Mouse (Mus musculus) brown adipose tissue, adult 24 weeks (tissue): ENCODE data around the gene Ptprn. TPM values are rescaled to one million over a fixed set of nuclear protein-coding genes. Genes with fewer than 3 reads are reported as not detected.

Source experiments
- H3K27ac ChIP-seq: fragments of 200-500 bp; replicated peaks from 2 replicates; pipeline ENCODE4 v1.5.1; 2012; ENCODE audit warnings: low read depth, mild to moderate bottlenecking, low read length
- H3K4me1 ChIP-seq: fragments of 200-500 bp; 2 replicates; pipeline ENCODE4 v1.6.1; 2012; ENCODE audit warnings: low read length, mixed read lengths; ENCODE audit not compliant: control insufficient read depth, insufficient read depth, insufficient read length
- H3K4me3 ChIP-seq: fragments of 200-500 bp; 2 replicates; pipeline ENCODE4 v1.5.1; 2012; ENCODE audit warnings: low read depth, mild to moderate bottlenecking, low read length, moderate library complexity; ENCODE audit not compliant: insufficient read depth
- polyA plus RNA-seq: library from polyadenylated mRNA; stranded (reverse); fragments of >200 nt; gene quantifications from 2 replicates; pipeline ENCODE4 v1.2.4, GENCODE M21; 2012; ENCODE audit not compliant: missing spikeins, insufficient read depth, insufficient read length

Ptprn gene
- polyA plus RNA-seq, 1 experiment: not detected

DNA sequence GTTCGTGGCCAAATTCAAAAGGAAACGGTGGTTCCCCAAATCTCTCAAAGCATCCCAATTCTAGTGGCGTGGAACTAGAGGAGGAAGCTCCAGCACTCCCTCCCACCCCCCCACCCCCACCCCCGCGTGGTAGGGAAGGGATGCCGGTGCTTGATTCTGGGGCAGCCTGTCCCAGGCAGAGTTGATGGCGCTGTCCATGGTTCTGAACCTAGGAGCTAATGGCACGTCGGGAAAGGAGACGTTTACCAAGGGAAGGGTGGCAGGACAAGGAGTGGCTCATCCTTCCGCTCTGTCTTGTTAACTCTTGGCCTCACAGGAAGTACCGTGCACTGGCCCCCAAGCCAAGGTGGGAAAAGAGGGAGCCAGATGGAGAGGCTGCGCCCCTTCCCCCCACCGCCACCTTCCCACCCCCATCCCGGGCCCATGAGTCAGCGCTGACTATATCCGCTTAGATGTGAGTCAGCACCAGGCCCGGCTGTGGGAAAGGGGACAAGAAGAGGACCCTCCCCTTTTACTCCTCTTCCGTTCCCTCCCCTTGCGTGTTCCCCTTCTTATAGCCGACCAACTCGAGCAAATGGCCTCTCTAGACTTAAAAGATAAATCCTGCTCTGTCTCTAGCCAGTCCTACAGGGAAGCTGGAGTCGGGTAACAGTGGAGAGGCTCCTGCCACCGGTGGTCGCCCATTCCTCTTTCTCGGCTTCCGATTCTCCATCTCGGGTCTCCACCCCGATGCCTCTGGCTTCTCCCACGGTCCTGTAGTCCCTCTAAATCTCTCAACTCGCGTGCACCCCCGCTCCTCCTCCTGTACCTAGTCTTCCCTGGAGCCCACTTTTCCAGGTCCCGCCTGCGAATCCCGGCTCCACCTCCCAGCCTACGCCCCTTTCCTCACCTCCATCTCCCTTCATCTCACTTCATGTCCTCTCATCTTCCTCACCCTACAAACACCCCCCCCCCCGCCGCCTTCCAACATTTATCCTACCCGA lies 1.0 kb downstream of the Ptprn start:
- no peak overlapping the region for H3K4me3 ChIP-seq
- H3K4me1 ChIP-seq: no peaks in the 10 kb centered on the region
- H3K27ac ChIP-seq: no peak overlapping the region

DNA sequence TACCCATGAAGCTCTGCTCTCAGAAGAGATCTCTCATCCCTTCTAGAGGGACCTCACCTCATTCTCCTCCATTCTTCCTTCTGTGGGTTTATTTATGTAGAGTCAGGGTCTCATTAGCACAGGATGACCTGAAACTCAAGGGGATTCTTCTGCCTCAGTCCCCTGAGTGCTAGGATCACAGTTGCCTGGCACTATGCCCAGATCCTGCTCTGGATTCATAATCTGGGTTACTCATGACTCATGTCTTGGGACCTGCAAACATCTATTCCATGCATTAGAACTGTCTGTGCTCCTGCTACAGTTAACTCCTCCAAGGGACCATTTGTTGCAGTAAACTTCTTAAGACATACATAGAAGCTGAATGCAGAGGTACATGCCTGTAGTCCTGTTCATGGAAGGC lies 3.0 kb downstream of the Ptprn start:
- Histone ChIP-seq H3K4me1 (no peaks in the 10 kb centered on the region), H3K27ac (no peak overlapping the region), H3K4me3 (no peak overlapping the region)

- Histone ChIP-seq H3K4me1 (no peaks in the 10 kb centered on the region), H3K4me3 (no peak overlapping the region), H3K27ac (no peak overlapping the region)
Observed at GRCm38 (mm10) chr1:75255516-75256046, 8.7 kb downstream of the Ptprn start.

GRCm38 (mm10) chr1:75254625-75255013 lies 9.7 kb downstream of the Ptprn start:
- Histone ChIP-seq H3K27ac (no peak overlapping the region), H3K4me3 (no peak overlapping the region), H3K4me1 (no peaks in the 10 kb centered on the region)

GRCm38 (mm10) chr1:75253849-75254624 lies 10.3 kb downstream of the Ptprn start:
- Histone ChIP-seq H3K4me1 (no peaks in the 10 kb centered on the region), H3K4me3 (no peak overlapping the region), H3K27ac (no peak overlapping the region)

DNA sequence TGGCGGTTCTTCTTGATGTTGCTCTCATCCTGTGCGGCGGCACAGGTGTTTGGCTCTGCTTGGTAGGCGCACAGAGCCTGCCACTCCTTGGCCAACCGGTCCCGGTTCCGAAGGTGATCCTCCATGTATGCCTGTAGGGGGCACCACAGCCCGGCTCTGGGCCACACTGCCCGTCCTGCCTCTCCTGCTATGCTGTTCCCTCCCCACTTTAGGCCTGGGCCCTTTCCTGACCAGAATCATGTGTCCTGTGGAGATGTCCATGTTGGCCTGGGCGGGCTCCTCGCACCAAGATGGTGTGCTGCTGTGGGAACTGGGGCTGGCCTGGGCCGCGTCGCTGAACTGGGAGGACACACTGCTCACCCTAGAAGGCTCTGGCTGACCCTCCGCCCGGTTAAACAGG lies 11.3 kb downstream of the Ptprn start:
- Histone ChIP-seq H3K27ac (no peak overlapping the region), H3K4me3 (no peak overlapping the region), H3K4me1 (peaks cover 2% of the 10 kb centered on the region; the same call in 1 of the 2 replicates)

DNA sequence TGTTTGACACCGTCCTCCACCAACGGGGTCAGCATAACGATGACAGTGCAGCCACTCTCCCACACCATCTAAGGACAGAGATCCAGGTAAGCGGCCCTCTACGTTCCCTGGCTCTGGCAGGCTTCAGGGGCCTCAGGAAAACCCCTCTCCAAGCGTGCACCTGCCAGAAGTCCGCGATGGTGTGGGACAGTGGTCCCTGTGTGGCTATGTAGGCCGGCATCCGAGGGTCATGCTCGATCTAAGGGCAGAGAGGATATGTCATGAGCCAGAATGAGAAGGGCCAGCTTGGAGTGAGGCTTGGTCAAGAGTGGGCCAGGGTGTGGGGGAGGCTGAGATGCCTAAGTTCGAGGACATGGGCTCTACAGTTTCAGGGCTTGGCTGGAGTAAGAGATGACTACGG lies 12.0 kb downstream of the Ptprn start:
- H3K4me3 ChIP-seq: no peak overlapping the region
- no peak overlapping the region for H3K27ac ChIP-seq
- peaks cover 5% of the 10 kb centered on the region; the same call in 1 of the 2 replicates for H3K4me1 ChIP-seq

DNA sequence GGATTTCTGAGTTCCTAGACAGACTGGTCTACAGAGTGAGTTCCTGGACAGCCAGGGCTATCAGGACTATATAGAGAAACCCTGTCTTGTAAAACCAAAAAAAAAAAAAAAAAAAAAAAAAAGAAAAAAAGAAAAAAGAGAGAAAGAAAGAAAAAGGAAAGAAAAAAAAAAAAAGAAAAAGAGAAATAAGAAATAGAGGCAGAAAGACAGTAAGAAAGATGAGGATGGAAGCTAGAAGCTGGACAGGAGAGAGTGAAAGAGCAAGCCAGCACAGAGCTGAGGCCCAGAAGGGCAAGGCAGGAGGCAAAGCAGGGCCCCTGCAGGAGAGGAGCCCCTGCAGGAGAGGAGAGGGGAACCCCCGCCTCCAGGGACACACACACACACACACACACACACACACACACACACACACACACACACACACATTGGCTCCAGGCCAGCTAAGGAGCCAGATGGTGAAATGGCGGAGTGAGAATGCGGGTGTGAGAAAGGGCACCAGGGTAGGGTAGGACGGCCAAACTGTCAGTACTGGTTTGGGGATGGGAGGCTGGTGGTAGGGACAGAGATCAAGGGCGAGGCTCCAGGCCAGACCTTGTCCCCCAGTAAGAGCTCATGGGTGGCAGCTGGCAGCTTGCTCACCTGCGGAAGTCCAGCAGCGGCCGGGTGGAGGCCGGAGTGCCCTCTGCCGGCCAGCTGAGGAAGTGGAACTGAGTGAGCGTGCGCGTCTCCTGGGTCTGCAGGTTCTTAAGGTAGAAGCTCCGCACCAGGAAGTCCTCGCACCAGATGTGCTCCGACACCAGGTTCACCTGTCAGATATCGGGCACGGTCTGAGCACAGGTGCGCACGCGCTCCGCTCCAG lies 13.0 kb downstream of the Ptprn start:
- H3K27ac ChIP-seq: no peak overlapping the region
- H3K4me3 ChIP-seq: peak overlapping the region; percentile 48
- H3K4me1 ChIP-seq: peaks cover 5% of the 10 kb centered on the region; the same call in 1 of the 2 replicates

DNA sequence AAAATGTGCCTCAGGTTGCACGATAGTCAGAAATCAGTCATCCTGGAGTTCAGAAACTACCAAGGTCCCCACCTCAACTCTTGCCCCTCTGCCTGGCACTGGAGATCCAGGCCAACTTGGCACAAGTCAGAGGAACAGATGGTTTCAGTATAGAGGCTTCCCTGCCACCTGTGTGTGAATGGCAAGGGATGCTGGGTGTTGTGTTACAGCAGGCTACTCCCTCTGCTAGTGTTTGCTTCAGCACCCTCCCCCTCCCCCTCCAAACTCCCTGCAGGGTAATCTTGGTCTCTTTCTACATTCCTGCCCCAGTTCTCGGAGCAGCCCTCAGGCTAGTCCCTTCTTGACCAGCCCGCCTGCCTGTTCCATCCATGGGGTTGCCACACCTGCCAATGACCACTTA lies 13.8 kb downstream of the Ptprn start:
- H3K4me3 ChIP-seq: no peak overlapping the region
- H3K27ac ChIP-seq: no peak overlapping the region
- H3K4me1 ChIP-seq: peaks cover 5% of the 10 kb centered on the region; the same call in 1 of the 2 replicates

DNA sequence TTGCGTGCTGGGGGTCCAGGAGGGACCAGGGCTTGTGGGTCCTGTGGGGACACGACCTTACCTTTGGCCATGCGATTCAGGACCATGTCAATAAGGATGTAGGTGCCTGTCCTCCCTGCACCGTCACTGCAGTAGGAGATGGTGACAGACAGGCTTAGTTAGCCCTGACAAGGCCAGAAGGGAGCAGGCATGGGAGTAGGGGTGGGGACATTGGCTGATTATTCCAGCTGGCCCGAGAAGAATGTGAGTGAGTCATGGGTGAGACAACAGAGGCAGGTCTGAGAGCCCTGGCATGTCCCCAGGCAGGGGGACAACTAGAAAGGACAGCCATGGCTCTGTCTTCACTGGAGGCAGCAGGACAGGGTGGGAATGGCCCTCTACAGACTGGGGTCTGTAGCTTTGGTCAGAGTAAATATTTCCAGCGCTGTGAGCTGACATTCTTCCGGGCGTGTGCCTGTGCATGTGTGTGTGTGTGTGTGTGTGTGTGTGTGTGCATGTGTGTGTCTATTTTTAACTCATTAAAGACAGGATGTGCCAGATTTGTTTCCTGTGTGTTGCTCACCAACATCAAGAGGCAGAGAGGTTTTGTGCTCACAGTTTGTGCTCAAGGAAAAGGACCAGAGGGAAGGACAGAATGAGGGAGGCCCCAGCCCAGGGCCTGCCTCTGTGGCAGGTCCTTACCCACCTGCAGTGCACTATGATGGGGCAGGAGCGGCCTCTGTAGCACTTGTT lies 16.1 kb downstream of the Ptprn start:
- no peak overlapping the region for H3K4me3 ChIP-seq
- peaks cover 5% of the 10 kb centered on the region; the same call in 1 of the 2 replicates for H3K4me1 ChIP-seq
- H3K27ac ChIP-seq: no peak overlapping the region

DNA sequence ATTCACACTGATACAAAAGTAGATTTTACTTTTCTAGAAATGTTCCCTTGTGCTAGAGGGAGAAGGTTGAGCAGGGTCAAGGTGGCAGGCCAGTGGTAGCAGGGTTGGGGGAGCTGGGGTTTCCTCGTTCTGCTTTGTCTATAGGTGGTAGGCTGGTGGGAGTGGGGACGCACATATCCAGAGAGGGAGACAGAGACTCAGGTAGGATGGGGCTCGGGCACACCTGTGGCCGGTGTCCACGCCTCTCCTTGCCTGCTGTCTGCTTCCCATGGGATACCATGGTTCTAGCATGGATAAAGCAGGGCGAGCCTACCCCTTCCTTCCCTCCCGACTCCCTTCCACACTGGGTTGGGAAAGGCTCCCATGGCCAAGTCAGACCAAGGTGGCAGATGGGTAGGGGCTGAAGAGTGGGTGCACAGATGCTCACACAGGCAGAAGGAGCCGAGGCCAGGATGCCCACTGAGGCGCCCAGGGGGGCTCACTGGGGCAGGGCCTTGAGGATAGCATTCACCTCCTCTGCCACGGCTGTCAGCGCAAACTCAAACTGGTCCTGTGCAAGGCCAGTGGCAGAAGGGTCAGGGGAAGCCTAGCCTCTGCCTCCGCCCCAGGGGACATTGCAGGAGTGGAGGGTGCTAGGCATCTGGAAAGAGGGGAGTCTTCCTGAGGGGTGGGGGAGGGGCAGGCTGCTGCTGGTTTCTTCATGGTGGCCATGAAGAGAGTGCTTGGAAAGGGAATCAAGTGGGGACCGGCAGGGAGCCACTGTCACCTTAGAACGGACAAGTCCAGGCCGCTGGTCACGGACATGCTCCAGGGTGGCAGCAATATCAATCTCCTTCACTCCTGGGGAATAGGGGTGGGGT lies 17.0 kb downstream of the Ptprn start:
- H3K4me1 ChIP-seq: peaks cover 5% of the 10 kb centered on the region; the same call in 1 of the 2 replicates
- no peak overlapping the region for H3K4me3 ChIP-seq
- H3K27ac ChIP-seq: no peak overlapping the region

GRCm38 (mm10) chr1:75244836-75245235 lies 19.5 kb downstream of the Ptprn start:
- Histone ChIP-seq H3K27ac (no peak overlapping the region), H3K4me1 (peaks cover 5% of the 10 kb centered on the region; the same call in 1 of the 2 replicates), H3K4me3 (no peak overlapping the region)

DNA sequence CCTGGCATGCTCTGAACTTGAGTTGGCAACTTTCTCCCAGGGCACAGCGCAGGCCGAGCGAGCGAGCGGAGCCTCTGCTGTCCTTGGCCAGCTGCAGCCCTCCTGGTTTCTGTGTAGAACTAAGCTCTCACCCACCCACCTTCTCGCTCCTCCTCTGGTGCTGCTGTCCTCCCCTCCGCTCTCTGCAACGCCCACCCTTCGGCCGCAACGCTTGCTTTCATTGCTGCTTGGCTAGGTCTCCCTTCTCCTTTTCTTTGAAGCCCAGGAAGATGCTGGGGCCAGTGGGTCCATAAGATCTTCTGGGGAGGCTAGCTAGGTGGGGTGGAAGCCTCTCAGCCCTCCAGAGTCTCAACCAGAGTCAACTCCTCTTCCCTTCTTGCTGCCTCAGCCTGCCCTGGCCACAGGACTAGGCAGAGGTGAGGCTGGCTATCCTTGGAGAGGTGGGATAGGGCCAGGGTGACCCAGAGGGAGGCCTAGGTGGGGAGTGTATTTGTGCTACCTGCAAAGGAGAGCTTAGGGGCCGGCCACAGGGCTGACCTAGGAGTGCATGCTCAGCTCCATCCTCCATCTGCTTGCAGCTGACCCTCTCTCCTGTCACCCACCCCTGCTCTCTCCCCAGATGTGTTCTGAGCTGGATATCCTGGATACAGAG lies 20.0 kb downstream of the Ptprn start:
- Histone ChIP-seq H3K4me1 (peaks cover 5% of the 10 kb centered on the region; the same call in 1 of the 2 replicates), H3K4me3 (no peak overlapping the region), H3K27ac (no peak overlapping the region)
